Mouse (Mus musculus) liver, embryonic 12.5 days (tissue): ENCODE results near the gene Lhfpl2. TPM values are rescaled to one million over a fixed set of nuclear protein-coding genes. Genes with fewer than 3 reads are reported as not detected.

Experiments
- ATAC-seq: fragments of 200-750 bp; cut with Nextera tagmentation; 2 replicates; pipeline ENCODE4 v1.8.0; 2017; ENCODE audit warnings: moderate number of reproducible peaks, mild to moderate bottlenecking, moderate library complexity
- H3K27ac ChIP-seq: fragments of 300-500 bp; sonication (generic); 2 replicates; pipeline ENCODE4 v1.5.1; 2016; ENCODE audit warnings: mild to moderate bottlenecking
- H3K27me3 ChIP-seq: fragments of 300-500 bp; sonication (generic); replicated peaks from 2 replicates; pipeline ENCODE4 v1.6.1; 2016; ENCODE audit warnings: mild to moderate bottlenecking, moderate library complexity
- H3K36me3 ChIP-seq: fragments of 300-500 bp; sonication (generic); 2 replicates; pipeline ENCODE4 v1.6.1; 2016; ENCODE audit warnings: mild to moderate bottlenecking, moderate library complexity
- H3K4me1 ChIP-seq: fragments of 300-500 bp; sonication (generic); 2 replicates; pipeline ENCODE4 v1.6.1; 2016
- H3K4me2 ChIP-seq: fragments of 300-500 bp; sonication (generic); 2 replicates; pipeline ENCODE4 v1.6.1; 2016; ENCODE audit warnings: mild to moderate bottlenecking, moderate library complexity
- H3K4me3 ChIP-seq: fragments of 300-500 bp; sonication (generic); 2 replicates; pipeline ENCODE4 v1.5.1; 2016; ENCODE audit warnings: mild to moderate bottlenecking, moderate library complexity
- H3K9ac ChIP-seq: fragments of 300-500 bp; sonication (generic); 2 replicates; pipeline ENCODE4 v1.6.1; 2016; ENCODE audit warnings: mild to moderate bottlenecking, moderate library complexity
- H3K9me3 ChIP-seq: fragments of 300-500 bp; sonication (generic); replicated peaks from 2 replicates; pipeline ENCODE4 v1.6.1; 2016; ENCODE audit warnings: mild to moderate bottlenecking, moderate library complexity
- WGBS: fragments of 180-500 bp; shearing (Covaris S2); methylation state at CpG from one replicate; pipeline ENCODE4 v1.1.7; 2016; ENCODE audit not compliant: insufficient replicate concordance; 5-methylcytosine and 5-hydroxymethylcytosine counted together
- polyA plus RNA-seq: library from polyadenylated mRNA; unstranded; fragments of >200 nt; fragmentation: Nextera tagmentation; extraction: Ambion mirVana; gene quantifications from 2 replicates; pipeline ENCODE4 v1.2.1, GENCODE M21; 2016

Lhfpl2 gene
- polyA plus RNA-seq, 1 experiment from 2014 or later, result 7.1 TPM

- H3K9me3 ChIP-seq, result no peaks in the 10 kb centered on the region
- no peak overlapping the region for H3K4me3 ChIP-seq
- H3K27ac ChIP-seq, result peak overlapping the region; percentile 25; the same call in 1 of the 2 replicates
- peaks cover 29% of the 10 kb centered on the region for H3K4me1 ChIP-seq
- 71% methylated on average over 9 of the region's 9 CpGs for WGBS
- no peaks in the 10 kb centered on the region for H3K36me3 ChIP-seq
- no peak for ATAC-seq
- H3K9ac ChIP-seq, result no peak overlapping the region
- no peaks in the 10 kb centered on the region for H3K27me3 ChIP-seq
- peak overlapping the region; percentile 30 for H3K4me2 ChIP-seq
Observed at GRCm38 (mm10) chr13:94087061-94087460, 29.5 kb downstream of the Lhfpl2 start.

- Histone ChIP-seq H3K4me1 (peaks cover 29% of the 10 kb centered on the region), H3K9ac (no peak overlapping the region), H3K27ac (no peak overlapping the region), H3K4me3 (no peak overlapping the region), H3K9me3 (no peaks in the 10 kb centered on the region), H3K36me3 (no peaks in the 10 kb centered on the region), H3K4me2 (no peak overlapping the region), H3K27me3 (no peaks in the 10 kb centered on the region)
- WGBS, result 76% methylated on average over 9 of the region's 9 CpGs
- no peak for ATAC-seq
Observed at GRCm38 (mm10) chr13:94088788-94089187, 31.2 kb downstream of the Lhfpl2 start.

- WGBS, result 55% methylated on average over 9 of the region's 9 CpGs
- Histone ChIP-seq H3K4me2 (no peak overlapping the region), H3K27ac (no peak overlapping the region), H3K36me3 (no peaks in the 10 kb centered on the region), H3K4me3 (no peak overlapping the region), H3K4me1 (peaks cover 33% of the 10 kb centered on the region), H3K27me3 (no peaks in the 10 kb centered on the region), H3K9ac (no peak overlapping the region), H3K9me3 (no peaks in the 10 kb centered on the region)
- no peak for ATAC-seq
Observed at GRCm38 (mm10) chr13:94089286-94089685, 31.7 kb downstream of the Lhfpl2 start.

- 34% methylated on average over 2 of the region's 2 CpGs for WGBS
- H3K4me3 ChIP-seq, result no peak overlapping the region
- H3K27me3 ChIP-seq, result no peaks in the 10 kb centered on the region
- no peak for ATAC-seq
- no peaks in the 10 kb centered on the region for H3K9me3 ChIP-seq
- H3K27ac ChIP-seq, result no peak overlapping the region
- no peak overlapping the region for H3K4me2 ChIP-seq
- H3K4me1 ChIP-seq, result peaks cover 29% of the 10 kb centered on the region
- no peak overlapping the region for H3K9ac ChIP-seq
- no peaks in the 10 kb centered on the region for H3K36me3 ChIP-seq
Observed at GRCm38 (mm10) chr13:94091366-94091765, 33.8 kb downstream of the Lhfpl2 start.

GRCm38 (mm10) chr13:94094176-94094575, 36.6 kb downstream of the Lhfpl2 start:
- H3K27ac ChIP-seq, result no peak overlapping the region
- peaks cover 25% of the 10 kb centered on the region for H3K4me1 ChIP-seq
- no peaks in the 10 kb centered on the region for H3K36me3 ChIP-seq
- H3K9me3 ChIP-seq, result no peaks in the 10 kb centered on the region
- H3K4me2 ChIP-seq, result no peak overlapping the region
- H3K27me3 ChIP-seq, result no peaks in the 10 kb centered on the region; the same call in 1 of the 2 replicates
- WGBS, result 57% methylated on average over 4 of the region's 4 CpGs
- ATAC-seq, result no peak
- H3K4me3 ChIP-seq, result no peak overlapping the region
- no peak overlapping the region for H3K9ac ChIP-seq

GRCm38 (mm10) chr13:94094625-94095024, 37.0 kb downstream of the Lhfpl2 start:
- H3K9me3 ChIP-seq, result no peaks in the 10 kb centered on the region
- peaks cover 25% of the 10 kb centered on the region for H3K4me1 ChIP-seq
- H3K9ac ChIP-seq, result no peak overlapping the region
- no peaks in the 10 kb centered on the region; the same call in 1 of the 2 replicates for H3K27me3 ChIP-seq
- no peak overlapping the region for H3K4me2 ChIP-seq
- H3K36me3 ChIP-seq, result no peaks in the 10 kb centered on the region
- WGBS, result 62% methylated on average over 3 of the region's 3 CpGs
- no peak overlapping the region for H3K4me3 ChIP-seq
- no peak for ATAC-seq
- H3K27ac ChIP-seq, result no peak overlapping the region

- H3K27me3 ChIP-seq, result peaks cover 4% of the 10 kb centered on the region; the same call in 1 of the 2 replicates
- H3K27ac ChIP-seq, result no peak overlapping the region
- peaks cover 25% of the 10 kb centered on the region for H3K4me1 ChIP-seq
- no peak overlapping the region for H3K4me2 ChIP-seq
- H3K9ac ChIP-seq, result no peak overlapping the region
- no peaks in the 10 kb centered on the region for H3K9me3 ChIP-seq
- no peaks in the 10 kb centered on the region for H3K36me3 ChIP-seq
- no peak for ATAC-seq
- no peak overlapping the region for H3K4me3 ChIP-seq
Observed at GRCm38 (mm10) chr13:94095202-94095601, 37.6 kb downstream of the Lhfpl2 start.

GRCm38 (mm10) chr13:94097667-94098066, 40.1 kb downstream of the Lhfpl2 start:
- Histone ChIP-seq H3K9ac (no peak overlapping the region), H3K27ac (no peak overlapping the region), H3K4me3 (no peak overlapping the region), H3K36me3 (no peaks in the 10 kb centered on the region), H3K27me3 (peaks cover 4% of the 10 kb centered on the region; the same call in 1 of the 2 replicates), H3K4me1 (peaks cover 16% of the 10 kb centered on the region), H3K4me2 (no peak overlapping the region), H3K9me3 (no peaks in the 10 kb centered on the region)
- 51% methylated on average over 2 of the region's 2 CpGs for WGBS
- no peak for ATAC-seq

GRCm38 (mm10) chr13:94098369-94099084, 40.9 kb downstream of the Lhfpl2 start:
- peaks cover 4% of the 10 kb centered on the region; the same call in 1 of the 2 replicates for H3K27me3 ChIP-seq
- H3K4me3 ChIP-seq, result no peak overlapping the region
- H3K27ac ChIP-seq, result no peak overlapping the region
- no peak overlapping the region for H3K9ac ChIP-seq
- H3K9me3 ChIP-seq, result no peaks in the 10 kb centered on the region
- WGBS, result 55% methylated on average over 16 of the region's 16 CpGs
- no peak overlapping the region for H3K4me2 ChIP-seq
- peaks cover 16% of the 10 kb centered on the region for H3K4me1 ChIP-seq
- no peak for ATAC-seq
- no peaks in the 10 kb centered on the region for H3K36me3 ChIP-seq

- no peaks in the 10 kb centered on the region for H3K9me3 ChIP-seq
- H3K4me3 ChIP-seq, result no peak overlapping the region
- H3K27ac ChIP-seq, result no peak overlapping the region
- WGBS, result 67% methylated on average over 10 of the region's 10 CpGs
- H3K4me1 ChIP-seq, result peaks cover 14% of the 10 kb centered on the region
- H3K9ac ChIP-seq, result no peak overlapping the region
- no peaks in the 10 kb centered on the region for H3K36me3 ChIP-seq
- ATAC-seq, result no peak
- peaks cover 4% of the 10 kb centered on the region; the same call in 1 of the 2 replicates for H3K27me3 ChIP-seq
- H3K4me2 ChIP-seq, result no peak overlapping the region
Observed at GRCm38 (mm10) chr13:94099087-94099486, 41.5 kb downstream of the Lhfpl2 start.

- Histone ChIP-seq H3K27ac (no peak overlapping the region), H3K27me3 (peaks cover 4% of the 10 kb centered on the region; the same call in 1 of the 2 replicates), H3K9me3 (no peaks in the 10 kb centered on the region), H3K9ac (no peak overlapping the region), H3K4me3 (no peak overlapping the region), H3K4me2 (no peak overlapping the region), H3K4me1 (peaks cover 18% of the 10 kb centered on the region), H3K36me3 (no peaks in the 10 kb centered on the region)
- no peak for ATAC-seq
- WGBS, result 77% methylated on average over 3 of the region's 3 CpGs
Observed at GRCm38 (mm10) chr13:94100361-94100760, 42.8 kb downstream of the Lhfpl2 start.

- Histone ChIP-seq H3K36me3 (no peaks in the 10 kb centered on the region), H3K4me1 (peaks cover 18% of the 10 kb centered on the region), H3K27ac (no peak overlapping the region), H3K27me3 (peaks cover 4% of the 10 kb centered on the region; the same call in 1 of the 2 replicates), H3K4me2 (no peak overlapping the region), H3K9ac (no peak overlapping the region), H3K9me3 (no peaks in the 10 kb centered on the region), H3K4me3 (no peak overlapping the region)
- ATAC-seq, result no peak
- WGBS, result 78% methylated on average over 10 of the region's 10 CpGs
Observed at GRCm38 (mm10) chr13:94101020-94101571, 43.5 kb downstream of the Lhfpl2 start.
